Mouse (Mus musculus) thymus, adult 2 months (tissue): ENCODE data around the gene Sdhb.

Source experiments
- CTCF ChIP-seq: fragments of 200-500 bp; IDR thresholded peaks from 2 replicates; pipeline ENCODE4 v1.5.1; 2012; ENCODE audit warnings: mild to moderate bottlenecking, control low read depth, low read length, moderate library complexity, borderline replicate concordance; ENCODE audit not compliant: control insufficient read depth, poor library complexity, insufficient read depth; ENCODE audit errors: extremely low read depth
- POLR2A ChIP-seq: fragments of 200-500 bp; IDR thresholded peaks from 2 replicates; pipeline ENCODE4 v1.6.1; 2012; ENCODE audit warnings: mild to moderate bottlenecking, low read length, control low read depth, moderate library complexity; ENCODE audit not compliant: control insufficient read depth, poor library complexity, insufficient read depth; ENCODE audit errors: extremely low read depth

DNA sequence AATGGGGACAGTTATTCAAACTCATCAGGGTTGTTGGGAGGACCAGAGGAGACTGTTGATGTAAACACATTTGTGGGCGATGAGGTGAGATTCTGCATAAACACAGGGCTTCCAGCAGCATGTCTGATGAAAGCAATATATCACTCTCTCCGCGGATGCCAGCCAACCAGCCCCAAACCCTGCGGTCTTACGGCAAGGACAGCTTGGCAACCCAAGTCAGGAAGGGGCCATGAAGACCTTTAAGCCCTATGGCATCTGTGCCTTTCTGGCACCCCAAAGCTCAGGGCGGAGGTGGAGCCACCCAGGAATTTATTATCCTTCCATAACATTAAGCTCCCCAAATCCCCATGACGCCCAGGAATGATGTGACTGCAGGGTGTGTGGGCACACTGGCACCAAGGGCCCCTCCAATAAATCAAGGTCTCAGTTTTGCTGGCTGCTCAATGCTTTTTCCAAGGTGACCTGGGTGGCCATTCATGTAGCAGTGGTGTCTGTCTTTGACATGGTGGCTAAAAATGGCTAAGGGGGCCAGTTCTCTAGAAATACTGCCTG, 1.8 kb upstream of the Sdhb start:
- no peak for TF ChIP-seq CTCF
- TF ChIP-seq POLR2A, result no peak
